Mouse (Mus musculus) hindbrain, postnatal 0 days (tissue): ENCODE data around the gene Sfr1. TPM values are rescaled to one million over a fixed set of nuclear protein-coding genes. Genes with fewer than 3 reads are reported as not detected.

Experiments used
- ATAC-seq: fragments of 200-750 bp; cut with Nextera tagmentation; 2 replicates; pipeline ENCODE4 v1.8.0; 2017; ENCODE audit warnings: mild to moderate bottlenecking, moderate TSS enrichment, moderate library complexity
- DNase-seq: peaks from one replicate; pipeline ENCODE4 v3.0.0-alpha.2; 2015; ENCODE audit warnings: low spot score
- H3K27ac ChIP-seq: fragments of 300-500 bp; sonication (generic); 2 replicates; pipeline ENCODE4 v1.5.1; 2014; ENCODE audit warnings: mild to moderate bottlenecking
- H3K27me3 ChIP-seq: fragments of 300-500 bp; sonication (generic); 2 replicates; pipeline ENCODE4 v1.6.1; 2014; ENCODE audit warnings: low read length, mixed read lengths; ENCODE audit not compliant: insufficient read depth
- H3K36me3 ChIP-seq: fragments of 300-500 bp; sonication (generic); 2 replicates; pipeline ENCODE4 v1.6.1; 2014; ENCODE audit warnings: low read length, mixed read lengths; ENCODE audit not compliant: insufficient read depth
- H3K4me1 ChIP-seq: fragments of 300-500 bp; sonication (generic); 2 replicates; pipeline ENCODE4 v1.6.1; 2014; ENCODE audit warnings: antibody characterized with exemption, low read length, mixed read lengths; ENCODE audit not compliant: insufficient read depth
- H3K4me2 ChIP-seq: fragments of 300-500 bp; sonication (generic); 2 replicates; pipeline ENCODE4 v1.6.1; 2014; ENCODE audit warnings: low read depth, mild to moderate bottlenecking, low read length, moderate library complexity, mixed read lengths
- H3K4me3 ChIP-seq: fragments of 300-500 bp; sonication (generic); 2 replicates; pipeline ENCODE4 v1.5.1; 2014; ENCODE audit warnings: low read length
- H3K9ac ChIP-seq: fragments of 300-500 bp; sonication (generic); replicated peaks from 2 replicates; pipeline ENCODE4 v1.6.1; 2014; ENCODE audit warnings: mild to moderate bottlenecking, low read length, moderate library complexity, mixed read lengths
- H3K9me3 ChIP-seq: fragments of 300-500 bp; sonication (generic); 2 replicates; pipeline ENCODE4 v1.6.1; 2016; ENCODE audit warnings: low read length, mixed read lengths
- CTCF ChIP-seq: IDR thresholded peaks from 2 replicates; pipeline ENCODE4 v1.5.1; 2016; ENCODE audit warnings: antibody characterized with exemption, control low read depth, low read depth
- WGBS: fragments of 180-500 bp; shearing (Covaris S2); extraction: QIAGEN DNeasy Blood & Tissue Kit; methylation state at CpG from one replicate; pipeline ENCODE4 v1.1.7; 2014; 5-methylcytosine and 5-hydroxymethylcytosine counted together
- polyA plus RNA-seq: library from polyadenylated mRNA; unstranded; fragments of >200 nt; fragmentation: Nextera tagmentation; extraction: Ambion mirVana; gene quantifications from 2 replicates; pipeline ENCODE4 v1.2.1, GENCODE M21; 2015
- total RNA-seq: library from RNA; depleted of rRNA; stranded (reverse); fragments of >200 nt; gene quantifications from 2 replicates; pipeline ENCODE4 v1.2.3, GENCODE M21; 2014

Gene Sfr1
- total and polyA plus RNA-seq, 2 experiments from 2014 or later, result 38.9 to 188 TPM

- Histone ChIP-seq H3K9me3 (no peaks in the 10 kb centered on the region), H3K27ac (no peak overlapping the region), H3K27me3 (no peaks in the 10 kb centered on the region), H3K4me1 (no peaks in the 10 kb centered on the region), H3K4me3 (no peak overlapping the region), H3K36me3 (no peaks in the 10 kb centered on the region), H3K4me2 (no peak overlapping the region), H3K9ac (no peak overlapping the region)
- no peak for ATAC-seq
- no peak for TF ChIP-seq CTCF
- no peak for DNase-seq
- WGBS, result 70% methylated on average over 9 of the region's 9 CpGs
Measured at GRCm38 (mm10) chr19:47699743-47700142, 31.7 kb upstream of the Sfr1 start.

DNA sequence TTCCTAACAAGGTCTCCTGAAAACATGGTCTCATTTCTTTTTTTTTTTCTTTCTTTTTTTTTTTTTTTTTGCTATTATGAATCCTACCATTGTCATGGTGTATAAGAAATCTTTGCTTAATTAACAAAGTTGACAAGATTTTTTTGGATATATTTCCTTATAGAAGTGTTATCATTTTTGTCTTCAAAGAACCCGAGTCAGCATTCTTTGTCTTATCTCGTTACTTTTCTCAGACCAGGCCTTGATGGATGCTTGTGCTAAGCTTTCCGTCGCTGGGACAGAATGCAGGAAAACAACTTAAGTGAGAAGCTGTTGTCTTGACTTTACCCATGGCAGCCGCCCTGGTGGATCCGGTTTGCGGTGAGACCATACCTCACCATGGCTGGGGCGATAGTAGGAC, 31.0 kb upstream of the Sfr1 start:
- Histone ChIP-seq H3K4me2 (no peak overlapping the region), H3K4me1 (no peaks in the 10 kb centered on the region), H3K9ac (no peak overlapping the region), H3K9me3 (no peaks in the 10 kb centered on the region), H3K4me3 (no peak overlapping the region), H3K36me3 (no peaks in the 10 kb centered on the region), H3K27me3 (no peaks in the 10 kb centered on the region), H3K27ac (no peak overlapping the region)
- no peak for TF ChIP-seq CTCF
- no peak for DNase-seq
- 89% methylated on average over 8 of the region's 8 CpGs for WGBS
- no peak for ATAC-seq

- Histone ChIP-seq H3K4me1 (no peaks in the 10 kb centered on the region), H3K36me3 (no peaks in the 10 kb centered on the region), H3K27ac (no peak overlapping the region), H3K27me3 (no peaks in the 10 kb centered on the region), H3K4me3 (no peak overlapping the region), H3K9me3 (no peaks in the 10 kb centered on the region), H3K4me2 (no peak overlapping the region), H3K9ac (no peak overlapping the region)
- ATAC-seq, result no peak
- no peak for TF ChIP-seq CTCF
- 75% methylated on average over 13 of the region's 13 CpGs for WGBS
- DNase-seq, result no peak
Measured at GRCm38 (mm10) chr19:47705080-47705771, 26.3 kb upstream of the Sfr1 start.

DNA sequence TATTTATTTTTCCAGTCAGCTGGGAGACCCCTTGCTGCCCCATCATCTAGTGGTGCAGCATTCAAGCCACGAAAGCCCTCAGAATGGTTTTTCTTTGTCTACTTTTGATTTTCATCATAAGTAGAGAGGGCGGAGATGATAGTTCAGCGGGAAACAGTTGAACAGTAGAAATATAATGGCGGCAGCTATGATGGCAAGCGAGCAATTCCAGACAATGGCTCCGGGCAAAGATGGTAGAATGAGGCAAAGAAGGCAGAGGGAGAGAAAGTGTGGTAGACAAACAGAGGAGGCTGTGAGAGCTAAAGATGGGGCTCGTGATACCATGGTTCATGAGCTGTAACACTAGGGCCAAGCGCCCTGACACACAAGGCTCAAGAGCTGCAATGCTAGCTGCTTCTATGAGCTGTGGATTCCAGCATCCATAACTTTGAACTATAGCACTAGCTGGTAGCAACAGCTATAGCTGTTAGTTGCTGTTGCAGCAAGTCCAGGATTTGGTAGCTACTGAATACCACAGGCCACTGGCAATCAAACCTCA, 25.6 kb upstream of the Sfr1 start:
- Histone ChIP-seq H3K4me3 (no peak overlapping the region), H3K9me3 (no peaks in the 10 kb centered on the region), H3K4me1 (no peaks in the 10 kb centered on the region), H3K27ac (no peak overlapping the region), H3K4me2 (no peak overlapping the region), H3K9ac (no peak overlapping the region), H3K27me3 (no peaks in the 10 kb centered on the region), H3K36me3 (no peaks in the 10 kb centered on the region)
- WGBS, result 83% methylated on average over 8 of the region's 8 CpGs
- ATAC-seq (no peak), DNase-seq (no peak)
- TF ChIP-seq CTCF, result no peak

DNA sequence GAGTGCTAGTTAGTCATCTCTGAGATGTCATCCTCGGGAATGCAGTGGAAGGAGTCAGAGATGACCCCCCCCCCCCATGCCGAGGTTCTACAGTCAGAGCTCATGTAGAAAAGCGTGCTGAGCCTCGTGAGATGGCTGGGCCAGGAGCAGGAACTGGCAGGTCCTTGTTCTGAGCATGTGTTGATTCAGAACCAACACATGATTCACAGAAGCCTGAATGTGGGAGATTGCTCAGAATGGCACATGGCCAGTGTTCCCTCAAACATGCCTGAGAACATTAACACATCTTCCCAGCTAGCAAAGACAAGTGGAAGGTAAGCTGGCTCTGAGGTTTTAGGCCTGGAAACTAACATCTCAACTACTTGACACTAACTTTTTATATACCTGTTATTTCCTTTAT, 21.1 kb upstream of the Sfr1 start:
- 81% methylated on average over 4 of the region's 4 CpGs for WGBS
- H3K36me3 ChIP-seq, result no peaks in the 10 kb centered on the region
- no peaks in the 10 kb centered on the region for H3K4me1 ChIP-seq
- no peak for TF ChIP-seq CTCF
- ATAC-seq (no peak), DNase-seq (no peak)
- H3K4me2 ChIP-seq, result no peak overlapping the region
- H3K9ac ChIP-seq, result no peak overlapping the region
- no peaks in the 10 kb centered on the region for H3K27me3 ChIP-seq
- no peak overlapping the region for H3K4me3 ChIP-seq
- no peaks in the 10 kb centered on the region for H3K9me3 ChIP-seq
- no peak overlapping the region for H3K27ac ChIP-seq

GRCm38 (mm10) chr19:47713457-47713856, 18.0 kb upstream of the Sfr1 start:
- no peak for TF ChIP-seq CTCF
- ATAC-seq (no peak), DNase-seq (no peak)
- 80% methylated on average over 9 of the region's 9 CpGs for WGBS
- no peak overlapping the region for H3K4me3 ChIP-seq
- no peaks in the 10 kb centered on the region for H3K9me3 ChIP-seq
- no peak overlapping the region for H3K4me2 ChIP-seq
- no peak overlapping the region for H3K9ac ChIP-seq
- H3K4me1 ChIP-seq, result no peaks in the 10 kb centered on the region
- H3K36me3 ChIP-seq, result no peaks in the 10 kb centered on the region
- H3K27ac ChIP-seq, result no peak overlapping the region
- H3K27me3 ChIP-seq, result no peaks in the 10 kb centered on the region

GRCm38 (mm10) chr19:47716144-47716543, 15.3 kb upstream of the Sfr1 start:
- peak; percentile 21; the same call in 1 of the 2 replicates for TF ChIP-seq CTCF
- Histone ChIP-seq H3K4me3 (no peak overlapping the region), H3K27ac (no peak overlapping the region), H3K9me3 (no peaks in the 10 kb centered on the region), H3K4me2 (no peak overlapping the region), H3K4me1 (no peaks in the 10 kb centered on the region), H3K27me3 (no peaks in the 10 kb centered on the region), H3K36me3 (no peaks in the 10 kb centered on the region), H3K9ac (no peak overlapping the region)
- DNase-seq (no peak), ATAC-seq (no peak)
- 63% methylated on average over 2 of the region's 2 CpGs for WGBS
